Mouse (Mus musculus) embryo, embryonic 11 days (tissue): ENCODE measurements around the gene Mag.
A peak's percentile ranks its signal among the peaks of the same experiment; 100 is the strongest.
"Not testable (repeated sequence)": the region's sequence is repeated elsewhere in the genome, so short reads cannot be mapped to it uniquely, and the experiment has no call there.

ENCODE experiments used
- DNase-seq: peaks from one replicate; pipeline ENCODE4 v3.0.0-alpha.2; 2015

Gene Mag

DNA sequence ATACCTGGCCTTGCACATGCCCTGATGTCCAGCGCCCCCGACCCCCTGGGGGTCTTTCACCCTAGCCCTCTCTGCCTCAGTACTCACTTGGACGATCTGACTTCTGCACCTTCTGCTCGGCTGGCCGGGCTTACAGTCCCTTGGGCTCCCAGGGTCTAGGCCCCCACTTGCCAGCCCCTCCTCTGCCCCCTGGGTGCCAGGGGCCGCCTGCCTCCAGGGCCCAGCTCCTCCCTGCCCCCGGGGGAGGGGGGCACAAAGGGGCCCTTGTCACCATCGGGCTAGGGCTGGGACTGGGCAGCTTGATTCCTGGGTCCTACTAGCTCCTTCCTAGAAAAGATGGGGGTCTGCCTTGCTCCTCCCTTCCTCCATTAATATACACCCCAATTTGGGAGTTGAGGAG lies at the start of gene Mag:
Gene Mag, minus strand, starts transcription at position 142 of the 400 bp plus-strand sequence.
- DNase-seq = no peak

GRCm38 (mm10) chr7:30964366-30964765 lies 49.7 kb upstream of the Mag start:
- no peak for DNase-seq

GRCm38 (mm10) chr7:30962862-30963261 lies 48.2 kb upstream of the Mag start:
- no peak for DNase-seq

DNA sequence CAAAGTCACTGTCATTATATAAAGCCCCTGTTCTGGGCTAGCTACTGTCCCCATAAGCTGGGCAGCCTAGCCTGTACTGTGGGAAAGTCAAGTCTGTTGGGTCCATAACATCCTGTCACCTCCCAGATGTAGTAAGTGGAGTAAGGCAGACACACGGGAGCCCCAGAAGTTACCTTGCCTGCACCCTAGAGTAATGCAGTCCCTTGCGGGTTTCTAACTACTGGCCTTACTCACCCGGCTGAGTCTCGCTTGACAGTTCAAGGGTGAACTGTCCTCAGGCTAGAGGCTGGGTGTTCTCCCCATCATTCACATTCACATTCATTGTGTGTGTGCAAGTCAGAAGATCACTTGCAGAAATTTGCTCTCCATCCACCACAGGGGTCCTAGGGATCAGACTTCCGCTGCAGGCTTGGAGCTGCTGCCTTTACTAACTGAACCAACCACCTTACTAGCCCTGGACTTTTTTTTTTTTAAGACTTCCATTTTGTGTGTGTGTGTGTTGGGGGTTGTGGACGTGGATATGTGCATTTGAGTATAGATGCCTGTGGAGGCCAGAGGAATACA lies 45.2 kb upstream of the Mag start:
- DNase-seq = no peak

- DNase-seq = no peak
Measured at GRCm38 (mm10) chr7:30958866-30959487, 44.3 kb upstream of the Mag start.

GRCm38 (mm10) chr7:30958109-30958865 lies 43.6 kb upstream of the Mag start:
- DNase-seq = peak; percentile 9

DNA sequence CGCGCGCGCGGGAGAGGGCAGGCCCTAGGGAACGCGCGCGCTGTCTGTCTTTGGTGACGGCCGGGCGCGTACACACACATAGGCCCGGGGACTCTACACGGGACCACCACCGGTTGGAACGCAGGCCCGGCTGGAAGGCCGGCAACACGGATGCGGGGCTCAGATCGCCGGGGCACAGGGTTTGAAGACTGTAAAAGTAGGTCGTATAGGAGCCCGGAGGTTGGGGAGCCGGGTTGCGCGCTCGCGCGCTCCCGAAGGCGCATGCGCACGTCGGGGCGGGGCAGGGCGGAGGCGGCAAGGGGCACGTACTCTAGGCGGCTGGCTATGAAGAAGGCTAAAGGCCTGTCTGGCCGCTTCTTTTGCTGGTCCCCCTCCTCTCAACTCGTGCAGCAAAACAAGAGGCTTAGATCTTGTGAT lies 42.7 kb upstream of the Mag start:
- DNase-seq = peak; percentile 93

- peak; percentile 87 for DNase-seq
Measured at GRCm38 (mm10) chr7:30956756-30957366, 42.2 kb upstream of the Mag start, which contains the start of gene Usf2. Gene Usf2, minus strand, starts transcription at chr7:30956803.

DNA sequence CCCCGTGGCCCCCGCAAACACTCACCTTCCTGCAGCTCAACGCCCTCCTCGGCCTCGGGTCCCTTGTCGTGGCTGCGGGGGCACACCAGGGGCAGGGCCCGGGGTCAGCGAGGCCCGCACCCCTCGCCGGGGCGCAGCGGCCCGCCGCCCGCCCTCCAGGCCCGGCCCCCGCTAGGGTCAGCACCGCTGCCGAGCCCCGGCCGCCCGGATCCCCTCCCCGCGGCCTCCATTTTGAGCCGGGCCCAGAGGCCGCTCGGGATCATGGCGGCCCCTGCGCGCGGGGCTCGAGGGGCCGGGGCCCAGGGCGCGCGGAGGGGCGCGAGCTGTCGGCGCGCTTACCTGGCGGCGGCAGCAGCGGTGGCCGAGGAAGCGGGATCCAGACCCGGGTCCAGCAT lies 41.7 kb upstream of the Mag start:
- DNase-seq = peak; percentile 73

DNA sequence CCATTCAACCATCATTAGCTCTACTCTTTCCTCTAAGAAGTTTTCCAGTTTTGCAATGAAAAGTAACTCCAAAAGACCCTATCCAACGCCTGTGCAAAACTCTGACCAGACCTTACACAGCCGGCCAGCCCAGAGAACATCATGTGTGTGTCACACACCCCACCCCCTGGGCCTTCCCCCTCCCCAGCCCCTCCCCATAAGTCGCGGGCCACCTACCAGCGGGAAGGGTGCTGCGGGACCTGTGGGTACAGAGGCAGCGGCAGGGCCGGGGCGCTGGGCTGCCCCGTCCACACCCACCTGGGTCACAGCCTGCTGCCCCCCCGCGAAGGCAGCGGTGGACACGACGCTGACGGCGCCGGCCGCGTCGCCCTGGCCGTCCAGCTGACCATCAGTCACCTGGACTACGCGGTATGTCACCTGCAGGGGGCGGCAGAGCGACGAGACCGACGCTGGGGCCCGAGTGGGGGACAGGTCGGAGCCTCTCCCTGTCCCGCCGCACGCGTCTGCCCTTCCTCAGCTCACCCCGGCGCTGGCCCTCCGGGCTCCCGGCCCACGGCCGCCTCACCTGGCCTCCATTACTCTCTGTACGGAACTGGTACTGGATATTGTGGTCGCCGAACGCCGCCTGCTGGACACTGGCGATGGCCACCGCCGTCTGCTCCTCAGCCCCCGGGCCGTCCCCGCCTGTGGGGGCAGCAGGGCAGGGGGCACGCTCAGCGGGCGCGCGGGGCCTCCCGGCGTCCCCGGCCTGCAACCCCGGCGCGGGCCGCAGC lies 41.1 kb upstream of the Mag start:
- DNase-seq = peak; percentile 92

- no peak for DNase-seq
Measured at GRCm38 (mm10) chr7:30954971-30955520, 40.4 kb upstream of the Mag start.

GRCm38 (mm10) chr7:30954036-30954435 lies 39.4 kb upstream of the Mag start:
- no peak for DNase-seq

DNA sequence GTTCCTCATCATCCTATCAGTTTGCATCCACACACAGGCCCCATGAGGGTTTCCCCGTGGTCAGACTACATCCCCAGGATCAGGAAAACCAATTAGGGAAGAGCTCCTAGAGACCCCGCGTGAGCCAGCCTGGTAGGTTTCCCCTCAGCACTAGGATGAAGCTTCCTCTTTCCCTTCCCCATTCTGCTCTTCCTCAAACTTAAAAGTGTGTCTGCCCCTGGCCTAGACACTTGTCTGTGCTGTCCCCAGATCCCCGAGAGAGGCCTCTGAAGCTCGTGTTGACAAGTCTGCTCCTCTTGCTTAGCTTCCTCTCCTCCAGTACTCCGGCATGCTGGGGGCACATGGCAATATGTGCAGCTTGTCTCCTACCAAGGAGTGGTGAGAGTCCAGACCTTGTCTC lies 38.8 kb upstream of the Mag start:
- DNase-seq = no peak

DNA sequence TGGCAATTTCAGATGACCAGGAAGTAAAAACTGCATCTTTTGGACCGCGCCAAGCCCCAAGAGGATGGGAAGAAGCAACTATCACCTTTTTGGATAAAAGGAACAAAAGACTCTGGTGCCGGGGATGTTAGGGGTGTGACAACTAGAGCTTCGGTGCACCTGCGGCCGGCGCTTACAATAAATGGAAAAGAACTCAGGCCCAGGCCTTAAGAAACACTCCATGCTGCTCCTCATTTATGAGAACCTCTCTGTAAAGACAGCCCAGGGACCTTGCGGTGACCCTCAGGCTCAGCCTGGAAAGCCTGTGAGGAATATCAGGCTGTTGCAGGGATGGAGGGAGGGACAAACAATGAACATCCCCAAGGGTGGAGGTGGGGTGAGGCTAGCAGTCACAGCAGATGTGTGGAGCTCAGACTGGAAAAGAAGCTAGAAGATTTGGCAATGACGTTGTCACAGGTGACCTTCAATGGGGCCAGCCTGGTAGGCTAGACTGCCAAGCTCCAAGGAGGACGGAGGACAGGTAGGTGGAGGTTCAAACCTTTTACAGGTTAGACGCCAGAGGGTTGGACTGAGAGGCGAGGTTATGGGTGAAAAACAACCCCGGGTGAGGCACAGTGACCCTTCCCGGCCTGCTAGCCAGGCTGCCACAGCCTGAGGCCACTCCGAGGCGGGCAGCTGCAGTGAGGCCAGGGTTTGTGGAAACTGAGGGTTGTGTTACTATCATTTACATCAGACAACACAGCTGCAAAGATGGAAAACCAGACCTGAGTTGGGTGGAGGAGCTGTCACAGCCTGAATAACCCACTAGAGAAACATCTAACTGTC lies 38.0 kb upstream of the Mag start:
- no peak for DNase-seq

GRCm38 (mm10) chr7:30949902-30950301 lies 35.2 kb upstream of the Mag start:
- not testable (repeated sequence) for DNase-seq

- no peak for DNase-seq
Measured at GRCm38 (mm10) chr7:30945876-30946275, 31.2 kb upstream of the Mag start.

GRCm38 (mm10) chr7:30945466-30945865 lies 30.8 kb upstream of the Mag start:
- DNase-seq = not testable (repeated sequence)

DNA sequence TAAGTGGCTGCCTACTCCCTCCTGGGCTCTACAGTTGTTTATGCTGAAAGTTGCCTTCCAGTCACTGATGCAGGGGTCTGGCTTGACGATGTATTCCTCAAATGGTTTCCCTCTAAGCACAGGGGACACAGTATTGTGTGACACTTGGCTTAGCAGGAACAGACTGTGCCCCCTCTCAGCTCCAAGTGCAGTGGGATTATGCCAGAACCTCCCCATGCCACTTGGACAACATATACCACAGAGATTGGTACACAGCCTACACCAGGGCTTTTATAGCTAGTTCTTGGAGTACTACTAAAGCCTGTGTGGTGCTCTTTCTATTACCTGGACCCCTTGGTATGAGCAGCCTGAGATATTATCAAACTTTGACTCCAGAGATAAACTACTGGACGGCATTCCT lies 30.0 kb upstream of the Mag start:
- not testable (repeated sequence) for DNase-seq

DNA sequence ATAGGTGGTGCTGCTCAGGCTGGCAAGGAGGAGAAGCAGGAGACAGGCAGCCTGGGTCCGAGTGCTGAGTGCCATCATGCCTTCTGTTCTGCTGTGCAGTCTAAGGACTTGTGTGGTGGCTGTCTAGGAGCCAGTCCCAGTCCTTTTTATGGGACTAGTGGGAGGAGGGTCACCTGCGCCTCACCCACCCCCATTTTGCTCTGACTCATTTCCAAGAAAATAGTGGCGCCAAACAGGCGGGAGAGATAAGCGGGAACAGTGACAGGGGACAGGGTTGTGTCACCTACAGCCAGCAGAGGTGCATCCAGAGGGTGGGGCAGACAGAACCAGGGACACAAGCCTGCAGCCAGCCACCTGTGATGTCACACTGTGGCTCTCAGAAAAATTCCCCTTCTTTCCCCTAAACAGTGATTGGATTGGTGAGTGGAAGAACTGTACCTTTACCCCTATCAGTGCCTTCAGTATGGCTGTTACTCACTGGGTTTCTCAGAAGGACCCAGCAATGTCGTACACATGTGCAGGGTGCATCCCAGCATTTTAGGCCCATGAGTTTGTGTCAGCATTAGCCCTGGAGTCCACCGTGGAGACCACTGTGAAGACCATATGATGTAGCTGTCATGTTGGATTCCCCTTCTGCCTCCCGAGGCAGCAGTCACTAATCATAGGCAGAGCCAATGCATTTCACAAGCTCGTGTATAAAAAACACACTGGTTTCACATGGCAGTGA lies 29.4 kb upstream of the Mag start, which contains the start of gene Hamp:
Gene Hamp, minus strand, starts transcription at position 124 of the 727 bp plus-strand sequence.
- no peak for DNase-seq

GRCm38 (mm10) chr7:30942365-30942764 lies 27.7 kb upstream of the Mag start:
- DNase-seq = not testable (repeated sequence)

DNA sequence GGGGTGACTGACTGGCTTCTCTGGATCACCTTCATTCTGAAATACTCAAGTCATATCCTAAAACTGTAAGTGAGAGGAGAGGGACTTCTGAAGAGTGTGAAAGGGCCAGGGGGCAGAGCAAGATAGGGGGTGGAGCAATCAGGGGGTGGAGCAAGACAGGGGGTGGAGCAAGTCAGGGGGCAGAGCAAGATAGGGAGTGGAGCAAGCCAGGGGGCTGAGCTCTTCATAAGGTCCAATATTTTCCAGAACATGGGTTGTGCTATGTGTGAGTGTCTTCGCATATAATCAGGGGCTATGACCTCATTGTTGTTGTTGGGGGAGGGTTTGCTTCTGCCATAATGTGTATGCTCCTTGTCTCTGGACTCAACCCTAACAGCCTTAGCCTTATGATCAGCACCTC lies 25.4 kb upstream of the Mag start:
- not testable (repeated sequence) for DNase-seq
